Mouse (Mus musculus) left cerebral cortex, postnatal 36 days (tissue): ENCODE measurements around the gene Bpifa5. TPM values are rescaled to one million over a fixed set of nuclear protein-coding genes. Genes with fewer than 3 reads are reported as not detected.

ENCODE experiments used
- DNase-seq, 2 experiments: peaks; one replicate each; pipeline ENCODE4 v3.0.0; 2021 to 2022; ENCODE audit warnings: low spot score in 2 of 2, mixed read lengths in 1 of 2
- intact Hi-C: fragments of 180-260 bp; cut with DNase I; formaldehyde crosslinking; loops from one replicate; pipeline ENCODE4 v1.15.1; 2025
- total RNA-seq, 2 experiments: library from RNA; stranded (reverse); gene quantifications; 2 replicates each; pipeline ENCODE4 v1.2.3; 2021

The Bpifa5 gene
- total RNA-seq, 2 experiments from 2014 or later, result not detected

DNA sequence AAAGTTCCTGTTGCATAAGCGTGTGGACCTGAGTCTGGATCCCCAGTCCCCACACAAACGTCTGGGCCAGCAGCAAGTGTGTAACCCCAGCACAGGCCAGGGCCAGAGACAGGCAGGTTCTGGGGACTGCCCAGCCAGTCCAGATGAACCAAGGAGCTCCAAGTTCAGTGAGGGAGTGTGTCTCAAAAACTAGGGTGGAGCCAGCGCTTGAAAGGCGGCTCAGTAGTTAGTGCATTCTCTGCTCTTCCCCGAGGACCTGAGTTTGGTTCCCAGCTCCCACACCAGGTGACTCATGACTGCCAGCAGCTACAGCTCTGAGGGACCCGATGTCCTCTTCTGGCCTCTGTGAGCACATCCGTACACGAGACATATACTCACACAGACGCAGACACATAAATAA lies 34.6 kb downstream of the Bpifa5 start:
- intact Hi-C loops, result no loop called here
- no peak for DNase-seq

- peak; percentile 9 to 19 for DNase-seq
- intact Hi-C loops, result no loop called here
Observed at GRCm38 (mm10) chr2:154204630-154205029, 42.2 kb downstream of the Bpifa5 start.

DNA sequence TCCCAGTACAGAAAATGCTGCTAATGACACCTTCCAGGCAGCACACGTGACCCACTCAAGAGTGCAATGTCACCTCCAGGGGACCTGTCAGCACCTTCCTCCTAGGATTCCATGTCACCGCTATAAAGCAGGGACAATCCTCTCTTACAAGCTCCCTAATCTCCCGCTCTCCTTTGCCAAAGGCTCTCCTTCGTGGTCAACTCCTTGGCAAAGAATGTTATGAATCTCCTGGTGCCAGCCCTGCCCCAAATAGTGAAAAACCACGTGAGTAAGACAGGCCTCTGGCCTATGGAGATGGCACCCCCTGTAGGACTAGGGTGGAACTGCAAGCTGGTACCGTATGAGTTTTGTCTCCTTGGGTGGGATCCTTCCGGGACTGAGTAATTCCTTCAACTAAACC lies 44.5 kb downstream of the Bpifa5 start:
- DNase-seq, result no peak
- intact Hi-C loops, result no loop called here

GRCm38 (mm10) chr2:154209112-154209511 lies 46.7 kb downstream of the Bpifa5 start:
- intact Hi-C loops, result loop anchor here (2.0 kb wide), 1 partner anchor 170 kb away; no protein-coding TSS in a partner anchor
- no peak for DNase-seq

DNA sequence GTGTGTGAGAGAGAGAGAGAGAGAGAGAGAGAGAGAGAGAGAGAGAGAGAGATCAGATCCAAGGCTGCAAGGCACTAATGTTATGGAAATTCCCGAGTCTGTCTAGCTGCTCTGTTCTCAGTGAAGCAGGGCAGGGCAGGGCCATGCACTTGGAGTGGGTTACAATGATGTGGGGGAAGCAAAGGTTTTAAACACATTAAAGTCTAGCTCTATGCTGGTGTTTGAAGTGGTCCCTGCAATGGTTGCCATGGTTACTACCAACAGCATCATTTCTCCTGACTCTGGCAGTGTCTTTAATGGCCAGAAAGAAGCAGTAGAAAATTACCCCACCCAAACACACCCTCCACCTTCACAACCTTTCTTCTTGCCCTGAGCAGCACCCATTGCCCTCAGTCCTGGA lies 48.7 kb downstream of the Bpifa5 start:
- intact Hi-C loops, result no loop called here

DNA sequence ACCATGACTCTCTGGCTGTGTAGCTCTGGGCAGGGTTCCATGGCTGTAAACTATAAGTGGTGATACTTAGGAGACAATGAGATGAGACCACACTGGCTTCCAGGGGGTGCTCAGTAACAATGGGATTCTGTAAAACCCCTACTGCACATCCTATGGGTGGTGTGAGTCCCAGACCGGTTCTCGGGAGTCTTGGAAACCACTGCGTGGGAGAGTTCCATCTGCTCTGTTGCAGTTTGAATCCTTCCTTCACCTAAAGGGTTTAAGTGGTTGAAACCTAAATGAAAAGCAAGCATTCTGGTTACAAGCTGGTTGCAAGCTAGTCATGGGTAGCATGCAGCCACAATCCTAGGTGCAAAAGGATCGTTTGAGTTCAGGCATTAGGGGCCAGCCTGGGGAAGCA lies 49.5 kb downstream of the Bpifa5 start:
- peak; percentile 70 to 74 for DNase-seq
- intact Hi-C loops, result no loop called here

More for the DNA sequence above, 48.7 kb downstream of the Bpifa5 start:
- DNase-seq, result no peak

GRCm38 (mm10) chr2:154215191-154215590 lies 52.8 kb downstream of the Bpifa5 start:
- intact Hi-C loops, result loop anchor here (5.0 kb wide), 1 partner anchor 77 kb away; no protein-coding TSS in a partner anchor
- peak; percentile 29 to 37 for DNase-seq

Other genes with a start within 250 kb of the Bpifa5 start
- gene Bpifb3, start 244.4 kb upstream of the Bpifa5 start, total RNA-seq, result not detected
- gene Bpifb4, start 224.4 kb upstream of the Bpifa5 start, total RNA-seq, result not detected
- gene Bpifa6, start 187.7 kb upstream of the Bpifa5 start, total RNA-seq, result not detected
- not detected for gene Bpifa2, start 154.3 kb upstream of the Bpifa5 start, total RNA-seq
- gene Bpifa3, start 32.3 kb upstream of the Bpifa5 start, total RNA-seq, result not detected
- gene Bpifa1, start 19.7 kb upstream of the Bpifa5 start, total RNA-seq, result not detected
- gene Bpifb1, start 28.2 kb downstream of the Bpifa5 start, total RNA-seq, result under 1 TPM in 1 of 2 experiments, not detected in 1; 0.25 TPM
- gene Bpifb5, start 61.1 kb downstream of the Bpifa5 start, total RNA-seq, result not detected
- not detected for gene Bpifb9a, start 95.2 kb downstream of the Bpifa5 start, total RNA-seq
- not detected for gene Bpifb9b, start 144.6 kb downstream of the Bpifa5 start, total RNA-seq
- 10 to 100 TPM; 11.2 to 17.5 TPM for gene Cdk5rap1, start 210.4 kb downstream of the Bpifa5 start, total RNA-seq
- gene Snta1, start 245.5 kb downstream of the Bpifa5 start, total RNA-seq, result 10 to 100 TPM; 35.5 to 36.3 TPM